Mouse (Mus musculus) heart, postnatal 36 days (tissue): ENCODE results near the gene Slc38a2. TPM values are rescaled to one million over a fixed set of nuclear protein-coding genes. Genes with fewer than 3 reads are reported as not detected.
A peak's percentile ranks its signal among the peaks of the same experiment; 100 is the strongest.

Experiments used
- DNase-seq, 2 experiments: peaks; one replicate each; pipeline ENCODE4 v3.0.0; 2021 to 2022
- intact Hi-C: fragments of 180-260 bp; cut with DNase I; formaldehyde crosslinking; loops from one replicate; pipeline ENCODE4 v1.15.1; 2025
- total RNA-seq, 2 experiments: library from RNA; stranded (reverse); gene quantifications; 2 replicates each; pipeline ENCODE4 v1.2.3; 2021

Slc38a2 gene
- total RNA-seq: 100 to 1,000 TPM; 173 to 251 TPM

DNA sequence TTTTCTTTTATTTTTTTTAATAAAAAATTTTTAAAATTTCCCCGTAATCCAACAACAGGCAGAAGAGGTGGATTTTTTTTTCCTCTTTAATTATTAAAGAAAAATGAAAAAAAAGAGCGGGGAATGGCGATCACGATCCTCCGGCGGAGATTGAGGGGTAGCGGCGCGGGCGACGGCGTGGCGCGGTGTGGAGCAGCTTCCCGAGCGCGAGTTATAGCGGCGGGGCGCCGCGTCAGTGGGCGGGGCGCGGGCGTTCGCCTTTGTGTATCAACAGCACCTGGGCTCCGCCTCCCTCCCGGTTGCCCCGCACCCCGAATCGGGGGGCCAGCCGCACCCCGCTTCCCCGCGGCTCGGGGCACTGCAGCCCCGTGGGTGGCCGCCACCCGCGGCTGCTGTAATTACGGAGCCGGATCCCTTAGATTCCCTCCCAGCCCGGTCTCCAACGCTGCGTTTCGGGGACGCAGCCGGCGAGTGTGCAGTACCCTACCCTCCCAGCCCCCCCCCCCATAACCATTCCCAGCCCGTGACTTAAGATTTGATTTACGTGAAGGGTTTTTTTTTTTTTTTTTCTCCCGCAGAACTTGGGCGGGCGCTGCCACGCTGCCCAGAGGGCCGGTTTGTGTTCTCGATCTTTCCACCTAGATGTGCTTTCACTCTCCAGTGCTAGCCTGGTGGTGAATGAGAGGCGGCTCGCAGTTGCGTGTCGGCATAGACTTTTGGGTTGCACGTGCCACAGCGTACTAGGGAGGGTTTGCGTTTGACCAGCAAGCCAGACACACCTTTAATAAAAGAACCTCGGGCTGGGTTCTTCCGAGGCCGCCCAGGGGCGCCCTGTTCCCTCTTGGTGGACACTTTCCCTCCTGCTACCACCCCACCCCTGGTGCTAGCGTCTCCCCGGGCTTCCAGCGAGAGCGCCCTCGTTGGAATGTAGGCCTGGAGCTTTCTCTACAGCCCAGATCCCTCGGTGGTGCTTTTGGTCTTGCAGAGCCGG is at the start of gene Slc38a2:
Gene Slc38a2, minus strand, starts transcription at position 210 of the 991 bp plus-strand sequence.
- peak; percentile 93 to 94 for DNase-seq
- intact Hi-C loops: loop anchor here (2.0 to 10.0 kb wide), 5 partner anchors 49 to 1082 kb away; partner anchors contain the start of gene Arid2

DNA sequence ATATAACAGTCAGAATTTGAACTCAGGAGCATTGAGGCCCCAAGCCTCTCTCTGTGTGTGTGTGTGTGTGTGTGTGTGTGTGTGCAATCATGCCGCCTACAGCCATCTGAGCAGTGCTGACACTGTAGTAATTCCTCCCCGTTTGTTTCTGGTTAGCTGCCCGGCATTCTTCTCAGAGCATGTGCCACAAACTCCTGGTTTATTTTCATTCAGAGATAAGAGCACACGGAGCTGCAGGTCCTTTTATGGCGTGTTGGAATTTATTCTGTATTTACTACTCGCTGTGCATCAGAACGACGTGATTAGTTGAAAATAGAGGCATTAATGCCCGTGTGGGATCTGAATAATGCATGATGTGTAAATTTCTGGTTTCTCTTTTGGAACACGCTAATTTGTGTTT is 49.6 kb upstream of the Slc38a2 start:
- peak in 1 of 2 experiments; percentile 53 for DNase-seq
- intact Hi-C loops: loop anchor here (2.0 to 5.0 kb wide), 2 partner anchors 50 to 83 kb away; partner anchors contain the start of gene Slc38a2

DNA sequence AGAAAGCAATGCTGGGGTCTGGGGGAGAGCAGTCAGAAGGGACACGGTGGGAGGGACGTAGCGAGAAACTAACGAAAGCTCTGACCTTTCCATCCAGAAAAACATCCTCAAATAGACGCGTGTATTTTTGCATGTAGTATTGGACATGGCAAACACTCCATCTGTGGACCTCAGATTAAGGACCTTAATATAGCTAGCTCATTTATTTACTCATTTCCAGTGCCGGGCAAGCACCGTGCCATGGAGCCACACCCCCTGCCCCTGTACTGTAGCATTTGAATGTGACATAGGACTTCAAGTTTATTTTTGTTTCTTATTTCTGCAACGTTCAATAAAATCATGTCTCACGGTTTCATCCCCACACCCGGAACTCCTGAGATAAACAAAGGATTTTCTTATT is 48.0 kb upstream of the Slc38a2 start:
- DNase-seq: no peak
- intact Hi-C loops: loop anchor here (5.0 kb wide), 1 partner anchor 85 kb away; no protein-coding TSS in a partner anchor

DNA sequence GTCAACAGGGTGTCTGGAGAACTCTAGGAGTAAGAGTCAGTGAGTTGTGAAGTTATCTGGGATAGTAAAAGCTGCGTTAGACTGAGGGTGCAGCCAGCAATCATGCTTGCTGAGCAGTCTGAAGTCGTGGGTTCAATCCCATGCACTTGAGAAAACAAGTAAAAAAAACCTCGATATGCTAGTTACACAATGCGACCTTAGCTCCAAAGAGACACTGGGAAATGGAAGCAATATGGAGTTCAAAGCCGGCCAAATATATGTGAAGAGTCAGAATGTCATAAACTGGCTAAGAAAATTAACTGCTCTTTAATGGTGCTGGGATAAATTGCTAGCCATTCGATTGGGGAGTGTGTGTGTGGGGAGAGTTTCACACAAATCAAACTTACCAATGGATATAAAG is 47.5 kb upstream of the Slc38a2 start:
- DNase-seq: no peak
- intact Hi-C loops: loop anchor here (5.0 kb wide), 1 partner anchor 85 kb away; no protein-coding TSS in a partner anchor

GRCm38 (mm10) chr15:96745299-96745698 is 45.8 kb upstream of the Slc38a2 start:
- intact Hi-C loops: loop anchor here (5.0 kb wide), 1 partner anchor 87 kb away; no protein-coding TSS in a partner anchor
- DNase-seq: no peak

DNA sequence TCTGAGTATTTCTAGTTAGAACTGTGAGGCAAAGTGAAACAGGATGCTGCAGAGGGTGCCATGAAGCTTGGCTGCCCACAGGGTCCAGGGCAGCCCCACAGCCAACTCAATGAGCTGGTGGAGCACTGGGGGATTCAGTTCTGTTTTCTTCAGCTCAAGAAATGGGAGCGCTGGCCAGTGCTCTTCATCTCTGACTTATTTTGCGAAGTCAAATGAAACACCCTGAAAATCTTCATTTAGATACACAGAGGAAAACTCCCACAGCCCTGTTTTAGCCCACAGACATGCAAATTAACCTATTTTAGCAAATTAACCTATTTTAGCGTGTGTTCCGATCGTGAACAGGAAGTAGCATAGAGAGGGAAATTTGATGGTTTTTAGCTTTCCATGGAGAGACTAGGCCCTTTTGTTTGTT is 45.4 kb upstream of the Slc38a2 start:
- no peak for DNase-seq
- intact Hi-C loops: loop anchor here (5.0 kb wide), 1 partner anchor 87 kb away; no protein-coding TSS in a partner anchor

DNA sequence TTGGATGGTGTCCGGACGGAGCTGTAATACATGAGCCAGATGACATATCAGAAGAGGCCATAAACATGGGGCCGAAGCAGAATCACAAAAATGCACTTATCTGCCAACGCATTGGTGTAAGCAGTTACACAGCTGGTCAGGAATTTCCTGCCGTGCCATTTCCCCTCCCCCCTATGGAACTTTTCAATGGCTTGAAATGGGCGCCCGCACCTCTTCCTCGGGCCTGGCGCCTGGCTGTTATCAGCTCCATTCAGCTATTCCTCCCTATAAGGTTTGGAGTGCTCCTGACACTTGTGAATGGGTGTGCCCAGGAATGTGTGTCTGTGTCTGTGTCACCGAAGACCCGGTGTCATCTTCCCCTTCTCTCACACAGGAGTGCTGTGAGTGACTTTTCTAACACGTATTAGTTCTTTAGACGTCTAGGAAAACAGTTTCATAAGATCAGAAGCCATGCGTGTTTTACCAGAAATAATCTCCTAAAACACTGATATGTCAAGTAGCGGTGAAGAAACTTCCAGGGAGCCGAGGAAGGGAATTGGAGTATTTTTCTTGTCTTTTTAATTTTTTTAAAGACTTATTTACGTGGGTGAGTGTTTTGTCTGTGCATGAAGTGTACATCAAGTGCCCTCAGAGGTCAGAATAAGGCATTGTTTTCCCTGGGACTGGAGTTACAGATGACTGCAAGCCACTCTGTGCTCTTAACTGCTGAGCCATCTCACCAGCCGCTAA is 44.8 kb upstream of the Slc38a2 start:
- DNase-seq: no peak
- intact Hi-C loops: no loop called here

- intact Hi-C loops: no loop called here
- DNase-seq: no peak
Observed at GRCm38 (mm10) chr15:96743257-96743656, 43.7 kb upstream of the Slc38a2 start.

DNA sequence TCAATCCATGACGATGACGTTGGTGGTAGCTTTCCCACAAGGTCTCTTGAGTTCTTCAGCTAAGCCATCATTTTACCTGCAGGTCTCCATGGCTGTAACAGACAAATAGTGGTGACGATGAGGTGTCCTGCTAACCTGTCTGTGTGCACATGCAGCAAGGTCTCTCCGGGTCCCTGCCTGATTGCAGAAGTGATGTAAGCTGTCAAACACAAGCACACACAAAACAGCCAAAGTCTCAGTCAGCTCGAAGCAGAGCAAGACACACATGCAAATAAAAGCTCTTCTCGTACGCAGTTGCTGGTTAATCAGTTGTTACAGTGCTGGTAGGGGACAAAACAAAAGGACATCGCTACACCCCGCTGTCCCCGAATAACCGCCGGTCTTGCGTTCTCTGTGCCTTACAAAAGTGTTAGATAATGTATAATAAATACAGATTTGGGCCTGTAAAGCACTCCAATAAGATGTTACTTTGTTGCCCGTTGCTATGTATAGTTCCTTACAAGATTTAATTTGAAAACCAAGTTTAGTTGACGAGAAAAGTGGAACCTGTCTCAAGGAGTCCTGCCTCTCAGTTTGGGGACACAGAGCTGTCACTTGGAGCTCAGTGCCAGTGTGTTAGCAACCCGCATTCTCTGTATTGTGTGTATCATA is 43.2 kb upstream of the Slc38a2 start:
- DNase-seq: no peak
- intact Hi-C loops: no loop called here

- intact Hi-C loops: no loop called here
- no peak for DNase-seq
Observed at GRCm38 (mm10) chr15:96740865-96741561, 41.5 kb upstream of the Slc38a2 start.

GRCm38 (mm10) chr15:96740091-96740490 is 40.6 kb upstream of the Slc38a2 start:
- intact Hi-C loops: no loop called here

DNA sequence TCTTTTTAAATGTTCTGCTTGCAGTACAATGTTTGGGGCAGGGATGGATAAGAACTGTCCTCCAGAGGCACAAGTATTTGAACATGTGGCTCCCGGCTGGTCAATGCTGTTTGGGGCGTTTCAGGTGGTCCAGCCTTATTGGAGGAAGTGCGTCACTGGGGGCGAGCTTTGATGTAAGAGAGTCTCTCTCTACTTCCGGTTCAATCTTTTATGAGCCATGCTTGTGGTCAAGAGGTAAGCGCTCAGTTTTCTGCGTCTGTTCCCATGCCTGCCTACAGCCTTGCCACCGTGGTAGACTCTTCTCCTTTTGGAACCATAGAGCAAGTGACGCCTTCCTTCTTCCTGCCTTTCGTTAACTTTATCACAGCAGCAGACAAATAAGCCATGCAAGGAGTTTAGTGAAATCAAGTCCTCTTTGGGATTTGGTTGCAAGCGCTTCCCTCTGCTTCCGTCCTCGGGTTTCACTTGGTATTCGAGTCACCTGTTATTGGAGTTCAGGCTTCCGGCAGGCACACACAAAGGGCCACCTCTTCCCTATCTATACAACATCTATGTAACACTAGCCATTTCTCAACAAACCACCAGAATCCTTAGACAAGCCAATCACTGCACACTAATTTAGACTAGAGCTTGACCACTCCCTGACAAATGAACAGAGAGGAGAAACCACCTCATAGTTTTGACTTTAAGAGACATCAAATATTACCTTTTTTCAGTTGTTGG is 37.3 kb upstream of the Slc38a2 start:
- DNase-seq: no peak
- intact Hi-C loops: no loop called here

More at GRCm38 (mm10) chr15:96740091-96740490, 40.6 kb upstream of the Slc38a2 start:
- no peak for DNase-seq

GRCm38 (mm10) chr15:96735562-96736160 is 36.1 kb upstream of the Slc38a2 start:
- intact Hi-C loops: no loop called here
- no peak for DNase-seq

DNA sequence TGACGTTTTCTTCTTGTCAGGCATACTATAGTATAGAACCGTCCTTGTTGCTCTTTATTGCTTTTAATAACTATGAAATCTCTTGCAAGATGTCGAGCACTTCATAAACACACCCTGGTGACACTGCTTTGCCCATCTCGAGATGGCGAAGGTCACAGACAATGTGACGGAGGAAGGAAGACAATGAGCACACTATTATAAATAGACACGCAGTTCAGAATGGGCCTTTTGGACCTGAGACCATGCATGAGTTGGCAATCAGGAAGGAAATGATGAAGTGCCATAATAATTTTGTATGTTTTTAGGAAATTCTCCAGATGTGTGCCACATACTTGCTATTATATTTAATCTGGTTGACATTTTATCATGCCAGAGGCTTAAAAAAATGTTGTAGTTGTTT is 34.9 kb upstream of the Slc38a2 start:
- intact Hi-C loops: no loop called here
- DNase-seq: no peak

DNA sequence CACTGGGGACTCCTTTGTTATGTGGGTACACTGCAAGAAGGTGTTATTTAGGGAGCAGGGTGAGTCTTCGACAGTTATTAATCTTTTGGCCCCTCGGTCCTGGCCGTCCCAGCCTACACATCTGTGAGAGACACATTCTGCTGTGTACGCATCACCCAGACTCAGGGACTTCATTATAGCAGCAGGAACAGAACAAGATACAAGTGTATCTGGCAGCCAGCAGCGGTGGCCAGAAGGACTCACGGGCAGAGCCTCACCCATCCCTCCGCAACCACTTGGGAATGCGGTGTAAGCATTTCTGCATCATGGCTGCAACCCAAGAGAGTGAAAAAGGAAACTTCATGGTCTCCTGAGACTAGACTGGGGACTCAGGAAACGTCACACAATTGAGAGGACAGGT is 30.9 kb upstream of the Slc38a2 start:
- intact Hi-C loops: no loop called here
- no peak for DNase-seq

DNA sequence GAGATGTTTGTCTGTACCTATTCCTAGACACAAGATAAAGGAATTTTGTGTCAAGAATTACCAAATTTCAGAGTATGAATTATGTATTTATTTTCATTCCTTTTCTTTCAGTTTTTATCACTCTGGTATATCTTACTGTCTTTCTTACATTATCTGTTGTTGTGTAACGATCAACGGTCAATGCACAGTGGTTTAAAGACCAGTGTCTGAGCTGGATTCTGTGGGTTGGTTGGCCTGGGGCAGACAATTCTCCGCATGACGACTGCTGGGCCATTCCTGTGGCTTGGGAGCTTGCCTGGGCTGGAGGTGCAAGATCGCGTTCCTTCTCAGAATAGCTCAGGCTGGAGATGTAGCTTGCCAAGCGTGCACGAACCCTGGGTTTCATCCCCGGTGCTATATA is 30.3 kb upstream of the Slc38a2 start:
- intact Hi-C loops: loop anchor here (2.0 kb wide), 1 partner anchor 19 kb away; no protein-coding TSS in a partner anchor
- no peak for DNase-seq

DNA sequence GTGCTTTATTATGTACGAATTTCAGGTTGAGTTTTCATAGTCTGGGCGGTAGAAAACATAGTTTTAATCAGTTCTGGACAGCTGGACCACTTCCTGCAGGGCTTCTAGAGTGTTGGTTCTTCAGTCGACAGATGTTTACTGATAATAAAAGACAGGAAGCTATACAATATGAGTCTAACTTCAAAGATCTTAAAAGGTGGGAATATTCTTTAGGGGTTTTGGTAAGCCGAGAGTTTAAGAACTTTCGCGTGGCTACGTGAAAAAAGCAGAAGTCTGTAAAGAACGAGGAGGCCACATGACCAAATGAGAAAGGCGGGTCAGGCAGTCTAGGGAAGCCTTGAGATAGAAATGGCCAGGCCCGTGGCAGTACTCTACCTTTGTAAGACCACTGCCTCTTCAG is 29.5 kb upstream of the Slc38a2 start:
- intact Hi-C loops: loop anchor here (2.0 kb wide), 1 partner anchor 18 kb away; no protein-coding TSS in a partner anchor
- DNase-seq: no peak

- intact Hi-C loops: loop anchor here (2.0 kb wide), 1 partner anchor 18 kb away; no protein-coding TSS in a partner anchor
- DNase-seq: no peak
Observed at GRCm38 (mm10) chr15:96728346-96728745, 28.8 kb upstream of the Slc38a2 start.

DNA sequence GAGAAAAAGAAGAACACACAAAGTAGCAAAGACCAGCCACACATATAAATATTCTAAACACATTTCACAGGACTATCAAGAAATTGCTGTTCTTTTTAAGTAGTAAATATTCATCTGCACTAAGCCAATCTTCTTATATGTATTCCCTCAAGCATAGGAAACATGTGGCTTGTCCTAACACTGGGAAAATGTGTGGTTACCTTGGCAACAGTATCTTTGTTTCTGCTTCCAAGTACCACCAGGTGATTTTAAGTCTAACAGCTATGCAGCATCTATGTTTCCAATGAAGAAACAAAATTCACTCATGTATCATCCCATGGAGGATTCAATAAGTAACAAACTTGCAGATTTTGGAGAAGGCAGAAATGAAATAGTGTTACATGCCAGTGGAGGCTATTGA is 25.0 kb upstream of the Slc38a2 start:
- intact Hi-C loops: no loop called here

More for the DNA sequence above, 25.0 kb upstream of the Slc38a2 start:
- no peak for DNase-seq
